Mouse (Mus musculus) testis, adult 2 months (tissue): Measurements from ENCODE around the gene Trim38. TPM values are rescaled to one million over a fixed set of nuclear protein-coding genes. Genes with fewer than 3 reads are reported as not detected.
A peak's percentile ranks its signal among the peaks of the same experiment; 100 is the strongest.

ENCODE experiments used
- H3K27ac ChIP-seq: fragments of 200-500 bp; 2 replicates; pipeline ENCODE4 v1.5.1; 2012; ENCODE audit warnings: low read depth, low read length; ENCODE audit not compliant: control insufficient read depth, insufficient read depth
- H3K27me3 ChIP-seq: fragments of 200-500 bp; 2 replicates; pipeline ENCODE4 v1.6.1; 2012; ENCODE audit warnings: mild to moderate bottlenecking, low read length, moderate library complexity; ENCODE audit not compliant: control insufficient read depth, insufficient read depth
- H3K36me3 ChIP-seq: fragments of 200-500 bp; 2 replicates; pipeline ENCODE4 v1.6.1; 2012; ENCODE audit warnings: mild to moderate bottlenecking, low read length; ENCODE audit not compliant: control insufficient read depth, insufficient read depth
- H3K4me1 ChIP-seq: fragments of 200-500 bp; 2 replicates; pipeline ENCODE4 v1.6.1; 2012; ENCODE audit warnings: low read length; ENCODE audit not compliant: control insufficient read depth, insufficient read depth
- H3K4me3 ChIP-seq: fragments of 200-500 bp; 2 replicates; pipeline ENCODE4 v1.5.1; 2012; ENCODE audit warnings: low read depth, mild to moderate bottlenecking, low read length, moderate library complexity, mixed read lengths; ENCODE audit not compliant: control insufficient read depth
- CTCF ChIP-seq: fragments of 200-500 bp; IDR thresholded peaks from 2 replicates; pipeline ENCODE4 v1.5.1; 2012; ENCODE audit warnings: low read depth, mild to moderate bottlenecking, inconsistent platforms, low read length, moderate library complexity; ENCODE audit not compliant: control insufficient read depth, insufficient read depth, insufficient replicate concordance
- POLR2A ChIP-seq: fragments of 200-500 bp; IDR thresholded peaks from 2 replicates; pipeline ENCODE4 v1.6.1; 2012; ENCODE audit warnings: low read depth, mild to moderate bottlenecking, inconsistent platforms, low read length, moderate library complexity; ENCODE audit not compliant: control insufficient read depth
- polyA plus RNA-seq: library from polyadenylated mRNA; depleted of rRNA; stranded (reverse); fragments of >200 nt; gene quantifications from 2 replicates; pipeline ENCODE4 v1.2.3, GENCODE M21; 2012

Trim38 gene
- polyA plus RNA-seq, 1 experiment, result 2.5 TPM

DNA sequence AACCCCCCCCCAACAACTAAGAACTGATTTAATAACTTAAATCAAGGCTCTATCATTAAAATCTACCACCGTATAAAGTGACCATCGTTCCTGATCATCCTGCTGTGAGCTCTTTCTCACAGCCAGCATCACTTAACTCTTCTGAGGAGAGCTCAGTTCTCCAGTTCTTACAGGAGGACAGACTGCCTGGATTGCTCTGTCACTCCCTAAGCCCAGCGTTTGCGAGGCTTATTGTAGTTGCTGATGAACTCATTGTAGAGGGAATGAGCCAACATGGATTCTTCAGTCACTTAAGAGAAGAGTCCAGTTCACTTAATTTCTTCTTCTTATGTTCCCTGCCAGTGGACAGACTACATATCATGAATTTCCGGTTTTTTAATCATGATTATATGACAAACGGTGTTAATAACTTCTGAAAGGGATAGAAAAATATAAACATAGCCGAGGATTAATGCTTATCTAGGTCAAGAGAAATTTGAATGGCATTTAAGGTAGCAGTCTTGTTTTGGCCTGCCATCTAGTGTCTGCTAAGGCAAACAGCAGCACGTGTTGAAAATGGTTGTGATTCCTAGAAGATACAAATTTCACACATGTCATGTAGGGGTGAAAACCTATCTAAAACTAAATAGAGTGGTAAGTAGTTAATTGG is 37.4 kb upstream of the Trim38 start:
- Histone ChIP-seq H3K27me3 (no peaks in the 10 kb centered on the region), H3K4me1 (peaks cover 3% of the 10 kb centered on the region; the same call in 1 of the 2 replicates), H3K4me3 (no peak overlapping the region), H3K36me3 (no peaks in the 10 kb centered on the region), H3K27ac (no peak overlapping the region)
- TF ChIP-seq CTCF (no peak), POLR2A (no peak)

DNA sequence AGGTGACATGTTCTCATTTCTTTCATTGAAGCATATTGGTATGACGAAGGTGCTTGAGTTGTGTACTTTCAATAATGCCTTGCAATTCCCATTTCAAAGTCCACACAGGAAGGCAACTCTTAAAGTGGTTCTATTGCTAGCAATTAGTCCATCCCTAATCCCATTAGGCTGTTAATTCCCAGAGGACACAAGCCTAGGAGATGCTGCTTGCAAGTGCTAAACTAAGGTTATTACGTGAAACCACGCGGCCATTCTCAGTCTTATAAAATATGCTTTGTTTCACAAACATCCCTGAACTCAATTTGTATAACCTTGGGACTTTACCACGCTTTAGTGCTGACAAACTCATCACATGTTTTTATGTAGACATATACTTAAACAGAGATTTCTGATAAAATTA is 32.6 kb upstream of the Trim38 start:
- Histone ChIP-seq H3K4me1 (peaks cover 7% of the 10 kb centered on the region), H3K36me3 (no peaks in the 10 kb centered on the region), H3K27me3 (no peaks in the 10 kb centered on the region), H3K27ac (no peak overlapping the region), H3K4me3 (no peak overlapping the region)
- TF ChIP-seq POLR2A (no peak), CTCF (no peak)

DNA sequence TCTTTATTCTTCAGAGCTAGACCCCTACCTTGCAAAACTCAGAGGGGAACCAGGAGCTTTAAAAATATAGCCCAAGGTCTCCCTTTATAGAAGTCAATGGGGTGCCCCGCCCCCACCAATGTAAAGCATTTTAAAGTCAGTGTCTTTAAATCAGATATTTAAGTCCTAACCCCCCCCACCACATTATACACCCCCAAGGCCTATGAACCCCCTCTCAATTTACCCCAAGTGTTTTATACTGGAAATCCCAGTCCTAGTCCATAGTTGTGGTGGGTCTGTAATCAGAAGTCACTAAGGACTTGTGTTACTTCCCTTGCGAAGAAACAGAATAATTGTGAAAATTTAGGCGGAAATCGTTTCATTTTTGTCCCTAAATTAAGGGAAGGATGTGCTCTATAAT is 31.7 kb upstream of the Trim38 start:
- H3K4me3 ChIP-seq, result no peak overlapping the region
- no peaks in the 10 kb centered on the region for H3K27me3 ChIP-seq
- TF ChIP-seq POLR2A (no peak), CTCF (no peak)
- H3K27ac ChIP-seq, result peak overlapping the region; percentile 90
- no peaks in the 10 kb centered on the region for H3K36me3 ChIP-seq
- H3K4me1 ChIP-seq, result peaks cover 7% of the 10 kb centered on the region

DNA sequence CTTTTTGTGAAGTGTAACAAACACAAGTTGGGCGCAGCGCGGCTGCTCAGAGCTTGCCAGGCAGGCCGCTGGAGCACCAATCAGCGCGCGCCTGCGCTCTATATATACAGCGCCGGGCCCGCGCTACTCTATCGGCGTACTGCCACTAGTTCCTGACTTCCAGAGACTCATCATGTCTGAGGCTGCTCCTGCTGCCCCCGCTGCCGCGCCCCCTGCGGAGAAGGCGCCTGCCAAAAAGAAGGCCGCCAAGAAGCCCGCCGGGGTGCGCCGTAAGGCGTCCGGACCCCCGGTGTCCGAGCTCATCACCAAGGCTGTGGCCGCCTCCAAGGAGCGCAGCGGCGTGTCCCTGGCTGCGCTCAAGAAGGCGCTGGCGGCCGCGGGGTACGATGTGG is 31.0 kb upstream of the Trim38 start, which contains the start of gene Hist1h1c:
Gene Hist1h1c (plus strand): TSS at position 132 of the 392 bp plus-strand sequence.
- Histone ChIP-seq H3K4me1 (peaks cover 7% of the 10 kb centered on the region), H3K4me3 (peak within 1 kb of the TSS; percentile 62), H3K27ac (peak within 1 kb of the TSS; percentile 90), H3K36me3 (no peaks in the 10 kb centered on the region), H3K27me3 (no peaks in the 10 kb centered on the region)
- TF ChIP-seq POLR2A (peak; percentile 96), CTCF (no peak)

- peak; percentile 75 for TF ChIP-seq POLR2A
- TF ChIP-seq CTCF, result no peak
- H3K4me1 ChIP-seq, result peaks cover 7% of the 10 kb centered on the region
- H3K36me3 ChIP-seq, result no peaks in the 10 kb centered on the region
- peak overlapping the region; percentile 83 for H3K4me3 ChIP-seq
- H3K27ac ChIP-seq, result peak overlapping the region; percentile 90
- no peaks in the 10 kb centered on the region for H3K27me3 ChIP-seq
Observed at GRCm38 (mm10) chr13:23739069-23739921, 30.4 kb upstream of the Trim38 start.

GRCm38 (mm10) chr13:23739922-23740252 is 29.8 kb upstream of the Trim38 start:
- Histone ChIP-seq H3K4me3 (peak overlapping the region; percentile 83), H3K27ac (peak overlapping the region; percentile 86), H3K4me1 (peaks cover 7% of the 10 kb centered on the region), H3K36me3 (no peaks in the 10 kb centered on the region), H3K27me3 (no peaks in the 10 kb centered on the region)
- TF ChIP-seq CTCF, result no peak
- TF ChIP-seq POLR2A, result no peak

DNA sequence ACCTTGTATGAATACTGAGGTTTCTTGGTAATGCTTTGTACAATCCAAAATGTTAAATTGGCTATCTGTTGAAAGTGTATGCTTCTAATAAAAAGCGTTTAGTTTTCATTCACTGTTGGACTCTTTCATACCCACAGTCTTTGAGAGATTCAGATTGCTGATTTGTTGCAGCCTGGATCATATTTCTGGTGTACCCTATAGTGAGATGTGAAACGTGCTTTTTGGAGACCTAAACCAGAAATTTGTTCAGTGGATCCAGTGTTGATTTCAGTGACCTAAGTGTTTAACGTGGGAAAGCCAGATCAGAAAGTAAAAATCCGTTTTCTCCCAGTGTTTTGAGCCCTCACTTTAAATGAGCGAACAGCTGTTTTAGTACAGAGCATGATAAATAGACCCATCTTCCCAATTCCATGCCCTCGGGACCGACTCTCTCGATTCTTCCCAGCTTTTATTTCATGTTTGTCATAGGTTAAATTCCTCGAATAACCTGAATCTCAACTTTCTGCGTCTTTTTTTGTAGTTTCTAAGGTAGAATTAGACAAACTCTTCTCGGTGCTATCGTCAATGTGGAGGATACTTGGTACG is 29.4 kb upstream of the Trim38 start:
- Histone ChIP-seq H3K36me3 (no peaks in the 10 kb centered on the region), H3K4me3 (peak overlapping the region; percentile 83; the same call in 1 of the 2 replicates), H3K27ac (peak overlapping the region; percentile 86), H3K27me3 (no peaks in the 10 kb centered on the region), H3K4me1 (peaks cover 7% of the 10 kb centered on the region)
- no peak for TF ChIP-seq CTCF
- no peak for TF ChIP-seq POLR2A
